8 mouse cellular contexts compared by ENCODE assay signal in genomic region chr16:36041625-36042020, GRCm38 (mm10). TPM values are rescaled to one million over a fixed set of nuclear protein-coding genes. Genes with fewer than 3 reads are reported as not detected.
A peak's percentile ranks its signal among the peaks of the same experiment; 100 is the strongest.
DNase-seq lines count a peak whose midpoint lies in the region; ATAC-seq and TF ChIP-seq lines count a peak whose summit lies in the region.

No protein-coding gene starts in this region.

- peaks cover 9 to 28% of the 10 kb centered on the region in 2 experiments for H3K4me1 ChIP-seq in heart, embryonic 14.5 days (ENCODE audit: control insufficient read depth in 2 of 2, insufficient read depth in 2 of 2, low read length in 2 of 2)
- H3K4me1 ChIP-seq in ES-Bruce4 (ENCODE audit: control insufficient read depth, insufficient read depth, low read length) = no peaks in the 10 kb centered on the region
- peaks cover 10% of the 10 kb centered on the region for H3K4me1 ChIP-seq in forebrain, embryonic 14.5 days (ENCODE audit: control insufficient read depth, insufficient read depth, low read length)
- H3K4me1 ChIP-seq in liver, embryonic 15.5 days (replicated peaks) = peaks cover 15% of the 10 kb centered on the region

- peak overlapping the region; percentile 88 for H3K9ac ChIP-seq in heart, embryonic 14.5 days (ENCODE audit: low read length)
- peak overlapping the region; percentile 68 for H3K9ac ChIP-seq in ES-Bruce4 (ENCODE audit: low read depth, poor library complexity, severe bottlenecking)
- peak overlapping the region; percentile 74 for H3K9ac ChIP-seq in forebrain, embryonic 14.5 days (ENCODE audit: low read length)
- peak overlapping the region; percentile 69 for H3K9ac ChIP-seq in liver, embryonic 15.5 days

- H3K9me3 ChIP-seq in heart, embryonic 14.5 days (ENCODE audit: control insufficient read depth, low read length) = no peaks in the 10 kb centered on the region
- no peaks in the 10 kb centered on the region for H3K9me3 ChIP-seq in ES-Bruce4 (replicated peaks; ENCODE audit: control insufficient read depth, insufficient read depth, low read length, poor library complexity, severe bottlenecking)
- H3K9me3 ChIP-seq in forebrain, embryonic 14.5 days (replicated peaks; ENCODE audit: control insufficient read depth, low read length) = no peaks in the 10 kb centered on the region
- no peaks in the 10 kb centered on the region for H3K9me3 ChIP-seq in liver, embryonic 15.5 days (replicated peaks)

- peaks cover 54% of the 10 kb centered on the region for H3K36me3 ChIP-seq in heart, embryonic 14.5 days (ENCODE audit: control insufficient read depth, insufficient read depth, low read length)
- H3K36me3 ChIP-seq in ES-Bruce4 (ENCODE audit: control insufficient read depth, insufficient read depth, low read length, poor library complexity, severe bottlenecking) = peaks cover 2% of the 10 kb centered on the region; the same call in 1 of the 2 replicates
- peaks cover 37% of the 10 kb centered on the region for H3K36me3 ChIP-seq in forebrain, embryonic 14.5 days (ENCODE audit: control insufficient read depth, insufficient read depth, low read length)
- peaks cover 38% of the 10 kb centered on the region for H3K36me3 ChIP-seq in liver, embryonic 15.5 days (replicated peaks)

- TF ChIP-seq POLR2A in ES-Bruce4 (IDR thresholded peaks at IDR 0.05; ENCODE audit: insufficient read depth, low read length) = no peak

- no peaks in the 10 kb centered on the region for H3K27me3 ChIP-seq in heart, embryonic 14.5 days (ENCODE audit: control insufficient read depth, insufficient read depth, low read length)
- H3K27me3 ChIP-seq in ES-Bruce4 (ENCODE audit: control insufficient read depth, insufficient read depth, low read length, poor library complexity, severe bottlenecking) = no peaks in the 10 kb centered on the region
- H3K27me3 ChIP-seq in forebrain, embryonic 14.5 days (replicated peaks; ENCODE audit: control insufficient read depth, insufficient read depth, low read length) = no peaks in the 10 kb centered on the region
- H3K27me3 ChIP-seq in liver, embryonic 15.5 days = no peaks in the 10 kb centered on the region

- ATAC-seq in heart, embryonic 14.5 days (ENCODE audit: insufficient number of reproducible peaks, insufficient read depth, low FRiP score, low read depth) = no peak
- no peak for ATAC-seq in forebrain, embryonic 14.5 days
- no peak for ATAC-seq in liver, embryonic 15.5 days (ENCODE audit: insufficient read depth)

- WGBS in heart, embryonic 14.5 days = 18% methylated on average over 11 of the region's 11 CpGs
- WGBS in forebrain, embryonic 14.5 days = 35% methylated on average over 11 of the region's 11 CpGs
- WGBS in liver, embryonic 15.5 days (ENCODE audit: insufficient replicate concordance) = 14% methylated on average over 11 of the region's 11 CpGs

- peak overlapping the region; percentile 67 to 72 for H3K4me3 ChIP-seq in heart, embryonic 14.5 days (ENCODE audit: control insufficient read depth in 1 of 2, insufficient read depth in 1 of 2, low read depth in 1 of 2, low read length in 2 of 2)
- H3K4me3 ChIP-seq in ES-Bruce4 (ENCODE audit: low read depth, low read length) = peak overlapping the region; percentile 84
- H3K4me3 ChIP-seq in forebrain, embryonic 14.5 days (ENCODE audit: low read depth, low read length) = peak overlapping the region; percentile 60
- peak overlapping the region; percentile 70 for H3K4me3 ChIP-seq in liver, embryonic 15.5 days (replicated peaks)

- TF ChIP-seq CTCF in ES-Bruce4 (IDR thresholded peaks at IDR 0.05; ENCODE audit: low read depth, low read length) = no peak

- peak overlapping the region; percentile 78 to 90 for H3K27ac ChIP-seq in heart, embryonic 14.5 days (replicated peaks in 1 of 2; ENCODE audit: control insufficient read depth in 1 of 2, insufficient read depth in 1 of 2, low read depth in 2 of 2, low read length in 2 of 2)
- H3K27ac ChIP-seq in ES-Bruce4 (ENCODE audit: insufficient read depth, low read length) = no peak overlapping the region
- 0 out of 2 replicates have a peak overlapping the region, but pooled peaks have one; percentile 56 for H3K27ac ChIP-seq in forebrain, embryonic 14.5 days (ENCODE audit: low read depth, low read length)
- peak overlapping the region; percentile 78 for H3K27ac ChIP-seq in liver, embryonic 15.5 days (replicated peaks)

- peak overlapping the region; percentile 69 for H3K4me2 ChIP-seq in heart, embryonic 14.5 days (ENCODE audit: low read length)
- peak overlapping the region; percentile 68 for H3K4me2 ChIP-seq in forebrain, embryonic 14.5 days (ENCODE audit: low read length)
- peak overlapping the region; percentile 84 for H3K4me2 ChIP-seq in liver, embryonic 15.5 days

- DNase-seq in heart, adult 18-20 months = no peak
- DNase-seq in forebrain, embryonic 14.5 days (ENCODE audit: low spot score) = no peak
- no peak for DNase-seq in frontal cortex, postnatal 14 days (ENCODE audit: low spot score in 2 of 2)
- no peak for DNase-seq in right cerebral cortex, postnatal 36 days (ENCODE audit: low spot score in 2 of 2)
- no peak for DNase-seq in left cerebral cortex, adult 8-10 months (ENCODE audit: low spot score in 2 of 2)

- TF ChIP-seq EP300 in ES-Bruce4 (IDR thresholded peaks at IDR 0.05; ENCODE audit: insufficient read depth, low read depth, low read length) = no peak

RNA-seq across cellular contexts. Expression of gene Wdr5b, which starts 0.6 kb away (rescaled TPM):
- polyA plus RNA-seq in heart, embryonic 14.5 days (2014; fragmentation: Nextera tagmentation; extraction: Ambion mirVana) = 7.8 and 7.9 TPM in 2 replicates
- 1 to 10 TPM; 2.6 to 3.0 TPM for total RNA-seq in heart, adult 18-20 months (2021)
- polyA plus RNA-seq in ES-Bruce4 (2011; ENCODE audit: insufficient read depth, insufficient read length, low read depth, missing spikeins) = 0.88 and 1.5 TPM in 2 replicates
- 17.6 and 17.7 TPM in 2 replicates for polyA plus RNA-seq in forebrain, embryonic 14.5 days (2014; fragmentation: Nextera tagmentation; extraction: Ambion mirVana)
- 2.3 and 2.5 TPM in 2 replicates for polyA plus RNA-seq in liver, embryonic 15.5 days (2015; fragmentation: Nextera tagmentation; extraction: Ambion mirVana)
- total RNA-seq in left cerebral cortex, adult 8-10 months (2022) = 1 to 10 TPM; 4.4 to 5.3 (median 5.1) TPM

RNA-seq across cellular contexts. Expression of gene Fam162a, which starts 29.8 kb away (rescaled TPM):
- 997 and 1,000 TPM in 2 replicates for polyA plus RNA-seq in heart, embryonic 14.5 days (2014; fragmentation: Nextera tagmentation; extraction: Ambion mirVana)
- total RNA-seq in heart, adult 18-20 months (2021) = 100 to 1,000 TPM; 252 to 253 TPM
- polyA plus RNA-seq in ES-Bruce4 (2011; ENCODE audit: insufficient read depth, insufficient read length, low read depth, missing spikeins) = 158 and 159 TPM in 2 replicates
- polyA plus RNA-seq in forebrain, embryonic 14.5 days (2014; fragmentation: Nextera tagmentation; extraction: Ambion mirVana) = 186 and 211 TPM in 2 replicates
- polyA plus RNA-seq in liver, embryonic 15.5 days (2015; fragmentation: Nextera tagmentation; extraction: Ambion mirVana) = 189 and 192 TPM in 2 replicates
- 10 to 100 TPM; 51.3 to 65.8 (median 62.1) TPM for total RNA-seq in left cerebral cortex, adult 8-10 months (2022)

RNA-seq across cellular contexts. Expression of gene Ccdc58, which starts 29.9 kb away (rescaled TPM):
- 76.2 and 77.5 TPM in 2 replicates for polyA plus RNA-seq in heart, embryonic 14.5 days (2014; fragmentation: Nextera tagmentation; extraction: Ambion mirVana)
- 10 to 100 TPM; 30.3 to 36.8 TPM for total RNA-seq in heart, adult 18-20 months (2021)
- polyA plus RNA-seq in ES-Bruce4 (2011; ENCODE audit: insufficient read depth, insufficient read length, low read depth, missing spikeins) = 279 and 293 TPM in 2 replicates
- polyA plus RNA-seq in forebrain, embryonic 14.5 days (2014; fragmentation: Nextera tagmentation; extraction: Ambion mirVana) = 39.0 and 39.2 TPM in 2 replicates
- 39.3 and 42.4 TPM in 2 replicates for polyA plus RNA-seq in liver, embryonic 15.5 days (2015; fragmentation: Nextera tagmentation; extraction: Ambion mirVana)
- 10 to 100 TPM; 15.4 to 22.0 (median 19.1) TPM for total RNA-seq in left cerebral cortex, adult 8-10 months (2022)
